Mouse (Mus musculus) ES-Bruce4 (cell line): ENCODE measurements around the gene Spire2.

ENCODE experiments used
- CTCF ChIP-seq: IDR thresholded peaks from one replicate; pipeline ENCODE4 v1.8.1; 2011; ENCODE audit warnings: low read depth, low read length
- EP300 ChIP-seq: IDR thresholded peaks from 2 replicates; pipeline ENCODE4 v1.6.1; 2011; ENCODE audit warnings: low read depth, low read length; ENCODE audit not compliant: insufficient read depth
- POLR2A ChIP-seq: IDR thresholded peaks from one replicate; pipeline ENCODE4 v1.8.1; 2011; ENCODE audit warnings: low read length; ENCODE audit not compliant: insufficient read depth

GRCm38 (mm10) chr8:123287362-123287761 lies 45.2 kb upstream of the Spire2 start:
- TF ChIP-seq POLR2A (no peak), CTCF (no peak), EP300 (no peak)
